Mouse (Mus musculus): ENCODE results near the gene D430042O09Rik.

GRCm38 (mm10) chr7:125748186-125748585 is 40.5 kb downstream of the D430042O09Rik start:
- TF ChIP-seq CTCF (IDR thresholded peaks at IDR 0.05; ENCODE audit: control insufficient read depth, insufficient read depth, insufficient read length), result no peak
- TF ChIP-seq MYOG (IDR thresholded peaks at IDR 0.05; ENCODE audit: control insufficient read depth, extremely low read depth, insufficient read length), result no peak
